Mouse (Mus musculus) brain, embryonic 14.5 days (tissue): Measurements from ENCODE around the gene Rps2.

ENCODE experiments used
- CTCF ChIP-seq: fragments of 200-500 bp; IDR thresholded peaks from 2 replicates; pipeline ENCODE4 v1.5.1; 2012; ENCODE audit warnings: inconsistent platforms, mild to moderate bottlenecking, moderate library complexity, borderline replicate concordance; ENCODE audit not compliant: insufficient read depth, insufficient read length; ENCODE audit errors: extremely low read depth
- POLR2A ChIP-seq: fragments of 200-500 bp; IDR thresholded peaks from 2 replicates; pipeline ENCODE4 v1.6.1; 2012; ENCODE audit warnings: mild to moderate bottlenecking, inconsistent platforms, borderline replicate concordance; ENCODE audit not compliant: poor library complexity, insufficient read depth, insufficient read length, severe bottlenecking; ENCODE audit errors: extremely low read depth

GRCm38 (mm10) chr17:24739926-24740325 lies 22.0 kb downstream of the Rps2 start:
- no peak for TF ChIP-seq POLR2A
- TF ChIP-seq CTCF, result no peak
